Mouse (Mus musculus) testis, postnatal 10 days (tissue): ENCODE measurements at regions not wholly inside any gene's neighbourhood (a gene's known extent, or its start where the extent isn't known, plus 50 kb on each side); places are given as distances from the start of the nearest gene placed in this dataset.

Experiments used
- DNase-seq: peaks from one replicate; pipeline ENCODE4 v3.0.0; 2021; ENCODE audit warnings: low spot score

GRCm38 (mm10) chr16:71197523-71197922, 883.8 kb downstream of the Gbe1 start:
- no peak for DNase-seq

- no peak for DNase-seq
Measured at GRCm38 (mm10) chr16:71208806-71209205, 895.1 kb downstream of the Gbe1 start.

GRCm38 (mm10) chr16:71224469-71224868, 910.7 kb downstream of the Gbe1 start:
- no peak for DNase-seq

GRCm38 (mm10) chr16:71230104-71230653, 916.4 kb downstream of the Gbe1 start:
- no peak for DNase-seq

GRCm38 (mm10) chr16:71243065-71243464, 929.3 kb downstream of the Gbe1 start:
- DNase-seq, result no peak

GRCm38 (mm10) chr16:71243480-71243879, 929.7 kb downstream of the Gbe1 start:
- no peak for DNase-seq

GRCm38 (mm10) chr16:71247516-71248139, 933.9 kb downstream of the Gbe1 start:
- peak; percentile 82 for DNase-seq

- no peak for DNase-seq
Measured at GRCm38 (mm10) chr16:71255740-71256139, 942.0 kb downstream of the Gbe1 start.

GRCm38 (mm10) chr16:71256175-71256574, 942.4 kb downstream of the Gbe1 start:
- no peak for DNase-seq

- no peak for DNase-seq
Measured at GRCm38 (mm10) chr16:71267191-71267590, 953.4 kb downstream of the Gbe1 start.
